Mouse (Mus musculus) MEL (cell line): ENCODE data around the gene Rexo1.

Source experiments
- EP300 ChIP-seq, 2 experiments: IDR thresholded peaks; 2 replicates each; pipeline ENCODE4 v1.6.1; 2011; ENCODE audit warnings: improper control_type of control experiment in 2 of 2, low read length in 2 of 2, low read depth in 1 of 2, mild to moderate bottlenecking in 1 of 2
- ETS1 ChIP-seq: IDR thresholded peaks from 2 replicates; pipeline ENCODE4 v1.6.1; 2012; ENCODE audit warnings: low read depth, mild to moderate bottlenecking, inconsistent platforms, low read length, improper control_type of control experiment, moderate library complexity
- MAZ ChIP-seq: IDR thresholded peaks from 2 replicates; pipeline ENCODE4 v1.6.1; 2012; ENCODE audit warnings: low read depth, mild to moderate bottlenecking, inconsistent platforms, low read length, improper control_type of control experiment
- NRF1 ChIP-seq: IDR thresholded peaks from 2 replicates; pipeline ENCODE4 v1.6.1; 2014; ENCODE audit warnings: low read depth, mild to moderate bottlenecking, inconsistent platforms, low read length, improper control_type of control experiment, moderate library complexity; ENCODE audit not compliant: poor library complexity, insufficient read depth, severe bottlenecking
- POLR2A ChIP-seq, 2 experiments: IDR thresholded peaks; 2 replicates each; pipeline ENCODE4 v1.6.1; 2011 to 2012; ENCODE audit warnings: low read length in 2 of 2, mild to moderate bottlenecking in 2 of 2, control low read depth in 1 of 2, improper control_type of control experiment in 1 of 2, low read depth in 1 of 2, moderate library complexity in 1 of 2; ENCODE audit not compliant: control insufficient read depth in 1 of 2, insufficient read depth in 1 of 2, poor library complexity in 1 of 2
- USF1 ChIP-seq: IDR thresholded peaks from 2 replicates; pipeline ENCODE4 v1.6.1; 2014; ENCODE audit warnings: low read depth, mild to moderate bottlenecking, inconsistent platforms, low read length, improper control_type of control experiment, moderate library complexity

DNA sequence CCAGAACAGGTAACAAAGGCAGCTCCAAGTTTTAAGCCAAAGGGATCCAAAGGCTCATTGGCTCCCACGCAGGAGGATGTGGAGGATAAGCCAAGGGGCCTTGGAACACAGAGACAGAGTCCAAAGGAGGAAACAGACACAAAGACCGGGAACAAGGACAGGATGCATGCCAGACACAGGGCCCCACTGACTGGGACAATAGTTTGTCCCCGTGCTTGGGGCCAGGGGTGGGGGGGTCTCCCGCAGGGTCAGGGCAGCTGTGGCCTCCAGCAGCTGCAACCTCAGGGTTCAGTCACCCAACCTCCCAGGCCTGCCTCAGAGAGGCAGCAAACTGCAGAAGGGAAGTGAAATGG is 25.9 kb upstream of the Rexo1 start:
- TF ChIP-seq MAZ (no peak), POLR2A (IDR thresholded peaks at IDR 0.05; ENCODE audit: control insufficient read depth in 1 of 2, insufficient read depth in 1 of 2, low read depth in 1 of 2, low read length in 2 of 2, poor library complexity in 1 of 2) (no peak), NRF1 (no peak), USF1 (no peak), ETS1 (no peak), EP300 (IDR thresholded peaks at IDR 0.05; ENCODE audit: low read depth in 1 of 2, low read length in 2 of 2) (no peak)
